Mouse (Mus musculus): ENCODE measurements around the gene Map4k2.

- TF ChIP-seq POLR2AphosphoS2 (IDR thresholded peaks at IDR 0.05; ENCODE audit: insufficient read length, low read depth): peak; percentile 23
- no peak for TF ChIP-seq POLR2A (IDR thresholded peaks at IDR 0.05; ENCODE audit: insufficient read length, low read depth)
- TF ChIP-seq USF1 (IDR thresholded peaks at IDR 0.05; ENCODE audit: low read depth): no peak
- TF ChIP-seq REST (IDR thresholded peaks at IDR 0.05; ENCODE audit: insufficient read depth, insufficient read length): no peak
- TF ChIP-seq MAX (IDR thresholded peaks at IDR 0.05; ENCODE audit: low read depth): no peak
- TF ChIP-seq E2F4 (IDR thresholded peaks at IDR 0.05; ENCODE audit: insufficient read depth): no peak
- TF ChIP-seq MYOD1 (IDR thresholded peaks at IDR 0.05; ENCODE audit: control insufficient read depth in 1 of 3, insufficient read length in 2 of 3, low read depth in 2 of 3): peak in 1 of 3 experiments; percentile 35
- no peak for TF ChIP-seq SRF (IDR thresholded peaks at IDR 0.05; ENCODE audit: control insufficient read depth, insufficient read length, low read depth)
- TF ChIP-seq TCF12 (IDR thresholded peaks at IDR 0.05; ENCODE audit: insufficient read depth, poor library complexity, severe bottlenecking): no peak
These were observed 44.3 kb upstream of the Map4k2 start for GRCm38 (mm10) chr19:6296551-6297210.

Data from myocyte (in vitro differentiated cells).